Mouse (Mus musculus) stomach, postnatal 0 days (tissue): ENCODE measurements around the gene Vsx2.

Experiments
- CTCF ChIP-seq: IDR thresholded peaks from 2 replicates; pipeline ENCODE4 v1.5.1; 2016; ENCODE audit warnings: antibody characterized with exemption, low read depth, mild to moderate bottlenecking, moderate library complexity
- EP300 ChIP-seq: optimal IDR thresholded peaks from 2 replicates; pipeline ENCODE3; 2016; ENCODE audit warnings: antibody characterized with exemption

DNA sequence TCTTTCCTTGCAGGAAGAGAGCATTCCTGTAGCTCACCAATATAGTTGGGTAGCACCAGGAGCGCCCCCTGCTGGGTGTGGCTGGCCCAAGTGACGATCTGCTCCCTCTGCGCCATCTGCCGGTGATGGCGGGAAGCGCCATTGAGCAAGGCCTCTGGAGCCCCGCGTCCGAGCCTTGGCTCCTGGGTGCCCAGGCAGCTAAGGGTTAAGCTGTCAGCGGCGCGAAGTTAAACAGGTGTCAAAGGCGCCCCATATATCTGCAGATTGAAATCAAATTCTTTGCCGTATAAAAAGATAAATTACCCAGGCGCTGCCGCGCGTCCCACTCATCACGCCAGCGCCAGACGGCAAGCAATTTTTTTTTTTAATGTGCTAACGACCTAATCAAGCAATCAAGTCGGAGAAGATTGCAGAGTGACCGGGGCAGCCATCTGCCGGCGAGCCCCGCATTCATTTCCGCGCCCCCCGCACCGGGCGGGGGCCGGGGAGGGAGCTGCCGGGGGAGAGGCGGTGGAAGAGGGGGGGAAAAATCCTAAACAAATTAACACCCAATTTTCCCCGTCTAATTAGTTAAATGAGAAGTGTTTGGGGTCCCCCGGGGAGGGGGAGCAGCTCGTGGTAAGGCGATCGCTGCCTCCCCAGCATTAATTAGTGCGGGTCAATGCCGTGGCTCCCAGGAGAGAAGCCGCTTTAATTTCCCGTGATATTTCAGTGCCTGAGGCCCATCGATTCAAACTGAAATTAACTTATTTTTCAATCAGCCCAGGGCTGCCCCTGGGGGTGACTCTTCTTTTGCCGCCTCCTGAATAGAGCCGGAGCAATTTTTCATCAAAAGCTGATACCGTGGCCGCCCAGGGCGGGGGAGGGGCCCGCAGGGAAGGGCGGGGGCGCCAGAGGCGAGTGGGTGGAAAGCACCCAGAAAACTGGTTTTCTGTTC is 20.5 kb downstream of the Vsx2 start:
- TF ChIP-seq CTCF (peak; percentile 100), EP300 (no peak)
